Mouse (Mus musculus) cerebellum, adult (tissue): ENCODE measurements around the gene Cavin2.

Experiments used
- ATAC-seq: cut with Nextera tagmentation; 2 replicates; pipeline ENCODE4 v1.9.2; 2017; ENCODE audit warnings: mild to moderate bottlenecking, moderate library complexity, mixed read lengths; ENCODE audit not compliant: insufficient number of reproducible peaks, low FRiP score, low TSS enrichment

The Cavin2 gene

DNA sequence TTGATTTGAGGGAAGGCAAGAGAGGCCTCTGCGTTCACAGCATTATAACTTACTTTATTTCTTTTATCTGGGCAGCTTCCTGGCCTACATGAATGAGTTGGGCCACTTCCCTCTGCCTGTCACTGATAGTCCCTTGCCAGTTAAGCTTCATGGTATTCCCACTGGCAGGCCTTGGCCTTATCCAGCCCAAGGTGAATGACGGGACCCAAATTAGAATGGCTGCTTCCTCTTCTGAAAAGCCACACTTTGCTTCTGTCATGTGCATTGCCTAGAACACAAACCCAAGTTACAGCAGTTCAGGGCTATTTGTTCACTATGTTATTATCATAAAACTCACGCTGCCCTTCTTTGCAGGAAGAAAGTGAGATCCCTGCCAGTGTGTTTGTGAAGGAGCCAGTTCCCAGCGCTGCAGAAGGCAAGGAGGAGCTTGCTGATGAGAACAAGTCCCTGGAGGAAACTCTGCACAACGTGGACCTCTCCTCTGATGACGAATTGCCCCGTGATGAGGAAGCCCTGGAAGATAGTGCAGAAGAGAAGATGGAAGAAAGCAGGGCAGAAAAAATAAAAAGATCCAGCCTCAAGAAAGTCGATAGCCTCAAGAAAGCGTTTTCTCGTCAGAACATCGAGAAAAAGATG, 11.5 kb downstream of the Cavin2 start:
- ATAC-seq, result no peak

DNA sequence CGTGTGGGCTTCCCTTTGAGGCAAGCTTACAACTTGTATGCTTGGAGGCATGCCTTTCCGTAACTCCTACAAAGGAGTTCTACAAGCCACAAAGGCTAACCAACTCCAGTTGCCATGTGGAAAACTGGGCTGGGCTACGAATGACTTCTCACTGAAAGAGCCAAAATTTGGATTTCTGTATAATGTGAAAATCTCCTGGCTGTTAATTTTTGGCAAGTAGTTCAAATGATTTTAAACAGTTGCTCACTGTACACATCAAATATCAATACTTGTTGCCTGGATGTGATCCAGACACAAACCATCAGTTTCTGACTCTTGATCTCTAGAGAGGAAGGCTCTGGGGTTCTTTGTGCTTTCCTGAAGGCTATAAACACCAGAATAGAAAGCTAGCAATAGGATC, 18.1 kb downstream of the Cavin2 start:
- no peak for ATAC-seq

DNA sequence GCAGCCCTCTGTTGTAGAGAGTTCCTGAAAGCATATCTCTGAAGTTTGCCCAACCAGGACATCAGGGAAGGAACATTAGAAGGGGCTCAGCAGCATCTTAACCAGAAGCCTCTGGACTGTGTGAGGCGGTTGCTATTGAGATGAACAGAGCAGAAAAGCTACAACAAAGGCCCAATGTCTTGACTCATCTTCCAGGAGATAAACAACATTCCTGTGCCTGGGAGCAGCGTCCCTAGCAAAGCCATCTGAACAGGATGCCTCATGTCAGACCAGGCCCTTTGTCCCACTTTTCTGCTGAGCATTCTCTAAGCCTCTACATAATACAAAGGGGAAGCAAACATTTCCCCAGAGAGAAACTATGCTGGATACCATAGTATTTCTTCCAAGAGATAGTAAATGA, 26.6 kb downstream of the Cavin2 start:
- no peak for ATAC-seq

DNA sequence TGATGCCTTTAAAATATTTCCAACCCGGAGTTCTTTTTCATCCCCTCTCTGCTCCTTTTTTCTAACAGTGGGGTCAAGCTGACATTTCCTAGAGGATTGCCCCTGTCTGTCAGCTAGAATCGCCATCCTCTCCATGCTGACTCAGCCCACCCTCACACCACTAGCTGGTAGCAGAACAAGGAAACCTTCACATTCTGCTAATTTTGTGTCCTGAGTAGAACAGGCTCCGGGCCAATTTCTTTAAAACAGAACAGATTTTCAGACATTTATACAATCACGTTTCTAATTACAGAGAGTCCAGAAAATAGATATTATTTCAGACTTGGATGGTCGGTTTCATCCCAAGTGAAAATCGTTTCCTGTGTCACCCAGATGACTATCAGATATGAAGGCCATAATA, 34.6 kb downstream of the Cavin2 start:
- no peak for ATAC-seq

DNA sequence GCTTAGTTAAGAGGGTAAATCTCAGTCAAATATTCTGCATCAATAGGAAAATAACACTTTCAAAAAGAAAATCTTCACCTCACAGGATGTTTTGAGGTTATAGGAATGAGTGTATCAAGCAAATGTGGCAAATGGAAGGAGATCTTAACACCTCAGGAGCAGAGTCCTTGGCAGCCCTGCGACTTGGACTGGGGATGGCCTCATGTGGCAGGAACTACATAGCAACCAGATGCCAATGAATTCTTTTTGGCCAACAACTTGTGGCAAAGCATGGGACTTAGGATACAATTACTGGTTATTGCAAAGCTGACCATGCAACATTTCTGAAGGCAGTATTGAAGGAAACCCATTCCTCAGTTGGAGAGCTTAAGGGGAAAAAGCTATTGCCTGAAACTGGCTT, 39.6 kb downstream of the Cavin2 start:
- no peak for ATAC-seq

DNA sequence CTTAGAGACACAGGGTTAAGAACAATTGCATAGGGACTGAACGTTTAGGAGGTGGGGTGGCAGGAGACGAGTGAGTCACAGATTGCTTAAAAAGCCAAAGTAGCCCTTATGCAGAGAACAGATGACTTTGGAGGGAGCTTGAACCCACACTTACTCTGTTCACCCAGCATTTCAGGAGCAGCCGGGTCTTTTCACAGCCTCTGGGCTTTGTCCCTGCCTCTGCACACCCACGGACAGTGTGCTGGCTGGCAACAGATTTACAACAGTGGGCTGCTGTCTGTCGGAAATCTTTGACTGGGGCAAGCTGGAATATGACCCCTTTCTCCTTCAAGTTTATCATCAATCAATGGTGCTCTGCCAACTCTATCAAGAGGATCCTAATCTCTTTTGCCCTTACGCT, 44.1 kb downstream of the Cavin2 start:
- no peak for ATAC-seq

DNA sequence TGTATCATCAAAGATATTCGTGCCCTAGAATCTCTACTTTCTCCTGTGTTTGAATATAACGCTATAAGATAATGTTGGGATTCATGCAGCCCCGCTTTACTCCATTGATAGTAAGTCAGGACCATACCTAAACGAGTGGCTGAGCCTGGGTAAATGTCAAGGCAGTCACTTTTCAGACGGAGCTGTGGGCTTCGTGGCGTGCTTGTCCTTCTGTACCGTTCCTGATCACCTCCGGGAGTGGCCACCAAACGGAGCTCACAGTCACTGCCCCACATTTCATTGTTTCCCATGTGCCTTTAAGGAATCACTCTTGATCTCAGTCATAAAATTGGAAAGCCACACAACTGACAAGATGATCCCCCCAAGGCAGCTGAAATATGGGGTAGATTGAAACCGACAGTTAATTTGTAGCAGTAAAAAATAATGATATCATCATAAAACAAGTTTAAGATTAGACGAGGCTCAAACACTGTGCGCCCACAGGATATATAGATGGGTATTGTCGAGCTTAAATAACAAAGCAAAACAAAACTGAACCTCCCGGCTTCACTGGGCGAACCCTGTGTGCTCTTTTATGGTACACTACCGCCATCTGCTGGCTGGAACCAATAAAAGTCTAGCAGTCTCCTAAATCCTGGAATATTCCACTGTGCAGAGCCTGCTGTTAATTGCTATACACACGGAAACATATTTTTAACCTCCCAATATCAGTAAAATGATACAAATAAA, 44.8 kb downstream of the Cavin2 start:
- ATAC-seq, result peak; percentile 80

DNA sequence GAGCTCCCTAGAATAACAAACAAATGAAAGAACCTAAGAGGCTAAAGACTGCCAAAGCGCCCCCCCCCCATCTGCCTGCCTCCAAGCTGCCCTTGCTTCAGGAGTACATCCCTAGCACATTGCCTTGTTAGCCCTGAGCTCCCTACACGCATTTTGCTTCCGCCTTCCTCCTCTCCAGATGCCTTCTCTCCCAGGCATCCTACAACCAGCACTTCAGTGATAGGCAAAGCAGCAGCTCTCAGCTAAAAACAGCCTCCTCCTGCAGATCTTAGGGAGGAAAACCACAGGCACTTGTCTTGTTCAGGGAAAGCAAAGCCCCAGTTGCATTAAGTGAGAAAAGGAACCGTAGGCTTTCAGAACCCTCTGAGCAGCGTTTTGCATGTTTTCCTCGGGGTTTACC, 45.4 kb downstream of the Cavin2 start:
- peak; percentile 81 for ATAC-seq

DNA sequence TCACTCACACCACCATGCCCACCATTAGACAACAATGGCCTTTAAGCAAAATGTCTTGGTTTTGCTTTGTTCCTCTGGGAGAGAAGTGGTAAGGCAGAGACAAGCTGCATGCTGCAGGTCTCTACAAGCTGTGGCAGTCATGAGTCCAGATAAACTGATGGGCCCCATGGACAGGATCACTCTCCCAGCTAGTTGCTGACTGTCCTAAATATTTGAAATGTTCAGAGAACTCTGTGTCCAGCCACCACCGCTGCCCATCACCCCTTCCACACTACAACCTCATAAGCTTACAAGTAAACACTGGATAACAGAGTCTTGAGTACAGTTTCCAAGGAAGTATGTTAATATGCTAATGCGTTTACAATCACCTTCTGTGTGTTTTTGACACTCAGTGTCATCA, 46.2 kb downstream of the Cavin2 start:
- ATAC-seq, result no peak

DNA sequence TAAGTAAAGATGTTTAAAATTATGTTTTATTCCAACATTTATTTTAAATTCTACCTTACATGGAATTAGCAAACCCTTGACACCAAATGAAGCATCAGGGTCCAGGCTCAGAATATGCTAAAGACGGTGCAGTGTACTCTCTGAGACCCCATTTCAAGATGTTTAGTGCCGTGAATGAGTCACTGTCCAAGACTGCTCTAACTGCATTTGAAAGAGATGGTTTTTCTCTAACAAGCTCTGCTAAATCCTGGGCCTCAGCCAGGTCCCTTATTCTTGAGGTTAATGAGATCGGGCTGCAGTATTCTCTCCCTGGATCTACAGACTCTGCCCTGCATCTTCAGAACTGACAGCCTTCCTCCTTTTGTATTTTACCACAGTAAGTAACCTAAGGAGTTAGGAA, 55.2 kb downstream of the Cavin2 start:
- no peak for ATAC-seq

DNA sequence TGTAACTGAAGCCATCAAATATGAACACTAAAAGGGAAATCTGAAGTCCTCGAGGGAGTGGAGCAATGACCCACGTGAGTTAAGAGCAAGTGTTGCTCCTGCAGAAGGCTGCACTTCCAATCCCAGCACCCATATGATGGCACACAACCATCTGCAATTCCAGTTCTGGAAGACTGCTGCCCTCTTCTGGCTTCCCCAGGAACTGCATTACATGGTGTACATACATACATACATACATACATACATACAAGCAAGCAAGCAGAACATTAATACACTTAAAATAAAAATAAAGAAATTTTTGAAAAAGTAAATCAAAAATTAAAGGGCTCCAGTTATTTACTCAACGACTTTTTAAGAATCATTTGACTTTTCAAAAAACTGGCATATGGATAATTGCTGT, 58.7 kb downstream of the Cavin2 start:
- no peak for ATAC-seq

DNA sequence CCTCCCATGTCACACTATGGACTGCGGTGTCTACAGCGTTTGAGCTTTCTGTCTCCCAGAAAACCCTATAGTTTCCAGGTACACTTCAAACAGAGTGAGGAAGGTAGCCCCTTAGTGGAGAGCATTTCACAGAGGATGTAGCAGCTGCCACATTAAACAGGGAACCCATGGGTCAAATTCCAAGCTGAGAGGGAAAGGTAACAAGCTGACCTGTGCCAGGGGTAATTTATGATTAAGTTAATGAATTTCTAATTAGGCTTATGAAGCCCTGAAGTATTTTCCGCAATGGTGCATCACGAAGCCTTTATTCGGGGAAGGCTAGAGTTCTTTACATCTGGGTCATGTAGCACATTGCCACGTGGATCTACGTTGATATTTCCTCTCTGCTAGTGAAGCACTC, 59.7 kb downstream of the Cavin2 start:
- ATAC-seq, result no peak

DNA sequence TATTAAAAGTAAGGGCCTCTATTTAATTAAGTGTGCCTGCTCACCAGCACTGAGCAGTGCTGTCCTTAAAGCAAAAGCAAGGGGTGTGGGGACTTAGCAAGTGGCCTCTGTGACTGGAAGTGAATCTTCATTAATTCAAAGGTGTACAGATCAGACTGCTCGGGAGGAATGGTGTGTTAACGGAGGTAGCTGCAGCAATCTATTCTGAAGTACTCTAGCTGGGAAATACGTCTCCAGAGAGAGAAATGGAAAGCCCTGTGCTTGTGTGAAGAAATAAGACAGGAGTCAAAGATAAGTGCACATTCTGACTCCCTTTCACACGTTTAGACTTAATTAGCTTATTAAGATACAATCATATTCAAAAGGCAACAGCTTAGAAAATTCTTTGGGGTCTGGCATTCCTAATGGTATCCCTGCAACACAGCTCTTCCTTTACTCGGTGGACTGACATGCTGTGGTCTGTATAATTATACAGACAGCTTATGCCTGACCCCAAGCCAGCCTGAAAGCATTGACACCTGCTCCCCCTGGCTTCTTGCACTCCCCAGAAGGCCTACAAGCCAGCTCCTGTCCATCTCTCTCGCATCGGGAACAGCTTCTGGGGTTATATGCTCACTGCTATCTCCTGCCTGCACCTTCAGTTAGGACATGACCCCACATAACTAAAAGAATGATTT, 60.5 kb downstream of the Cavin2 start:
- no peak for ATAC-seq
